Mouse (Mus musculus) testis, adult 2 months (tissue): ENCODE data around the gene Alg10b.

Source experiments
- CTCF ChIP-seq: fragments of 200-500 bp; IDR thresholded peaks from 2 replicates; pipeline ENCODE4 v1.5.1; 2012; ENCODE audit warnings: low read depth, mild to moderate bottlenecking, inconsistent platforms, low read length, moderate library complexity; ENCODE audit not compliant: control insufficient read depth, insufficient read depth, insufficient replicate concordance
- POLR2A ChIP-seq: fragments of 200-500 bp; IDR thresholded peaks from 2 replicates; pipeline ENCODE4 v1.6.1; 2012; ENCODE audit warnings: low read depth, mild to moderate bottlenecking, inconsistent platforms, low read length, moderate library complexity; ENCODE audit not compliant: control insufficient read depth

- TF ChIP-seq CTCF, result peak; percentile 29; the same call in 1 of the 2 replicates
- TF ChIP-seq POLR2A, result no peak
These were observed 25.6 kb downstream of the Alg10b start for GRCm38 (mm10) chr15:90249694-90250093.
